Mouse (Mus musculus) hindbrain, embryonic 10.5 days (tissue): ENCODE data around the gene Metrnl. TPM values are rescaled to one million over a fixed set of nuclear protein-coding genes. Genes with fewer than 3 reads are reported as not detected.

ENCODE experiments used
- DNase-seq: peaks from one replicate; pipeline ENCODE4 v3.0.0-alpha.2; 2017; ENCODE audit warnings: low spot score
- H3K27ac ChIP-seq: fragments of 300-500 bp; sonication (generic); 2 replicates; pipeline ENCODE4 v1.5.1; 2016; ENCODE audit warnings: mild to moderate bottlenecking, moderate library complexity
- H3K27me3 ChIP-seq: fragments of 300-500 bp; sonication (generic); 2 replicates; pipeline ENCODE4 v1.6.1; 2016; ENCODE audit warnings: mild to moderate bottlenecking; ENCODE audit not compliant: poor library complexity, insufficient read depth, severe bottlenecking
- H3K36me3 ChIP-seq: fragments of 300-500 bp; sonication (generic); 2 replicates; pipeline ENCODE4 v1.6.1; 2016; ENCODE audit warnings: mild to moderate bottlenecking, moderate library complexity
- H3K4me1 ChIP-seq: fragments of 300-500 bp; sonication (generic); replicated peaks from 2 replicates; pipeline ENCODE4 v1.6.1; 2016; ENCODE audit warnings: mild to moderate bottlenecking
- H3K4me3 ChIP-seq: fragments of 300-500 bp; sonication (generic); 2 replicates; pipeline ENCODE4 v1.5.1; 2016; ENCODE audit warnings: mild to moderate bottlenecking, moderate library complexity
- H3K9me3 ChIP-seq: fragments of 300-500 bp; sonication (generic); 2 replicates; pipeline ENCODE4 v1.6.1; 2016; ENCODE audit warnings: mild to moderate bottlenecking, moderate library complexity
- WGBS: fragments of 180-500 bp; shearing (Covaris S2); methylation state at CpG from one replicate; pipeline ENCODE4 v1.1.7; 2016; 5-methylcytosine and 5-hydroxymethylcytosine counted together
- polyA plus RNA-seq: library from polyadenylated mRNA; unstranded; fragments of >200 nt; fragmentation: Nextera tagmentation; extraction: Ambion mirVana; gene quantifications from 2 replicates; pipeline ENCODE4 v1.2.1, GENCODE M21; 2016

Metrnl gene
- polyA plus RNA-seq, 1 experiment from 2014 or later, result 33.2 TPM

- H3K27me3 ChIP-seq, result no peaks in the 10 kb centered on the region
- WGBS, result 92% methylated on average over 5 of the region's 5 CpGs
- no peak for DNase-seq
- H3K9me3 ChIP-seq, result no peaks in the 10 kb centered on the region
- no peaks in the 10 kb centered on the region for H3K4me1 ChIP-seq
- no peaks in the 10 kb centered on the region for H3K36me3 ChIP-seq
- H3K27ac ChIP-seq, result no peak overlapping the region
- H3K4me3 ChIP-seq, result no peak overlapping the region
Measured at GRCm38 (mm10) chr11:121748003-121748684, 46.8 kb downstream of the Metrnl start.

Other genes with a start within 250 kb of the Metrnl start
- 59.0 and 61.8 TPM in 2 replicates for gene Tbcd, start 249.6 kb upstream of the Metrnl start, polyA plus RNA-seq
- 0.60 and 1.1 TPM in 2 replicates for gene Zfp750, start 182.2 kb upstream of the Metrnl start, polyA plus RNA-seq
- 7.3 and 7.6 TPM in 2 replicates for gene B3gntl1, start 28.4 kb upstream of the Metrnl start, polyA plus RNA-seq
- 0.04 TPM in 1 of 2 replicates, not detected in the other for gene Ptchd3, start 128.7 kb downstream of the Metrnl start, polyA plus RNA-seq